Mouse (Mus musculus) ZHBTc4 (cell line): ENCODE measurements around the gene Vmn2r115.
"Not testable (repeated sequence)": the region's sequence is repeated elsewhere in the genome, so short reads cannot be mapped to it uniquely, and the experiment has no call there.

ENCODE experiments used
- DNase-seq: peaks from one replicate; pipeline ENCODE4 v3.0.0-alpha.2; 2011; ENCODE audit warnings: low read depth, low spot score

Gene Vmn2r115

GRCm38 (mm10) chr17:23343441-23343840 lies at the start of gene Vmn2r115:
Vmn2r115 (plus strand) TSS chr17:23343741.
- not testable (repeated sequence) for DNase-seq

- DNase-seq = not testable (repeated sequence)
These were observed 31.1 kb upstream of the Vmn2r115 start, which contains the start of gene Vmn2r114 for GRCm38 (mm10) chr17:23312437-23312836. Vmn2r114 (minus strand) TSS chr17:23312537.

GRCm38 (mm10) chr17:23330657-23331056 lies 12.9 kb upstream of the Vmn2r115 start:
- no peak for DNase-seq

- DNase-seq = no peak
These were observed 8.1 kb downstream of the Vmn2r115 start for GRCm38 (mm10) chr17:23351644-23352043.

- DNase-seq = not testable (repeated sequence)
These were observed 40.8 kb downstream of the Vmn2r115 start, which contains the start of gene Vmn2r116 for GRCm38 (mm10) chr17:23384304-23384703. Vmn2r116 (plus strand) TSS chr17:23384604.
